Mouse (Mus musculus): Measurements from ENCODE around the gene Kcnip1. TPM values are rescaled to one million over a fixed set of nuclear protein-coding genes. Genes with fewer than 3 reads are reported as not detected.

The Kcnip1 gene
- polyA plus RNA-seq, 1 experiment from 2014 or later: 2.0 TPM

DNA sequence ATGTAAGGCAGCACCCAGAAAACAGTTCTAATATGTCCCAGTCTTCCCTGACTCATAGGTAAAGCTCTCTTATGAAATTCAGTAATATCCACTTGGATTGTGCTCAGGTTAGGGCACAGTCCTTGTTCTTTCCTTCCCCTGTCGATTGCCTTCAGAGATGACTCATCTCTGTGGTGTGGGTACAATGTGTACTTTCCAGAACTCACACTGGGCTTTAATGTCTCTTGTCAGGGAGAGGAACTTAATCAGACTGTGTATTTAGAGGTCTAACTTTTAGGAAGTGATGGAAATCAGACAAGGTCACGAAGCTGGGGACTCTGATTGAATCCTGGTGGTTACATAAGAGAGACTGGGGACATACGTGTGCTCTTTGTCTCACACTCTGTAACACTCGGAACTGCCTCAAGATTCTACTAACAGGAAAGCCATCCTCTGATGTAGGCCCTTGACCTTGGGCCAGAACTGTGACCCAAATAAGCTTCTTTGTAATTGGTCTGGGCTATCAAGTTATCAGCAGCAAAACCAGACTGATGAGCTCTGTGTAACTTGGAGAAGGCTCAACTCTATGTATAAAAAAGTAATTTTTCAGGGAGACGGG lies 110.1 kb downstream of the Kcnip1 start:
- Histone ChIP-seq H3K27ac (no peak overlapping the region), H3K36me3 (ENCODE audit: insufficient read depth, low read length) (no peaks in the 10 kb centered on the region), H3K9ac (ENCODE audit: low read depth, low read length) (no peak overlapping the region), H3K4me2 (ENCODE audit: low read length) (no peak overlapping the region), H3K27me3 (ENCODE audit: insufficient read depth, low read length) (no peaks in the 10 kb centered on the region), H3K9me3 (replicated peaks; ENCODE audit: low read length) (no peaks in the 10 kb centered on the region), H3K4me1 (replicated peaks; ENCODE audit: insufficient read depth, low read length) (no peaks in the 10 kb centered on the region), H3K4me3 (replicated peaks; ENCODE audit: low read depth, low read length) (no peak overlapping the region)
- WGBS: 77% methylated on average over 5 of the region's 5 CpGs
- DNase-seq (ENCODE audit: low spot score) (no peak), ATAC-seq (replicated peaks; ENCODE audit: low FRiP score, low read depth) (no peak)
- TF ChIP-seq CTCF (IDR thresholded peaks at IDR 0.05; ENCODE audit: low read depth): no peak

DNA sequence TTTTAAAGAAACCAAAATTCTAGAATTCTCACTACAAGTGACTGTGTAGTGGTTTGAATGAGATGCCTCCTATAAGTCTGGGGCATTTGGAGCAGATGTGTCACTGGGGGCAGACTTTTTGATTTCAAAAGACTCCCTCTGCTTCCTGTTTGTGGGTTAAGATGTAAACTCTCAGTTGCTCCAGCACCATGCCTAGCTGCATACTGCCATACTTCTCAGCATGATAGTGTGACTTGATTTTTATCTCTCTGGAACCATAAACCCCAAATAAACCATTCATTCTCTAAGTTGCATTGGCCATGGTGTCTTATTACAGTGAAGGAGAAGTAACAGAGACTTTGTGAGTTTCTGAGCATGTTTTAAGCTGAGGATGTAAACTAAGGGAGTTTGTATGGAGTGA lies 118.0 kb downstream of the Kcnip1 start:
- ATAC-seq (replicated peaks; ENCODE audit: low FRiP score, low read depth) (no peak), DNase-seq (ENCODE audit: low spot score) (no peak)
- no peaks in the 10 kb centered on the region for H3K9me3 ChIP-seq (replicated peaks; ENCODE audit: low read length)
- H3K4me3 ChIP-seq (replicated peaks; ENCODE audit: low read depth, low read length): no peak overlapping the region
- no peak overlapping the region for H3K9ac ChIP-seq (ENCODE audit: low read depth, low read length)
- H3K4me1 ChIP-seq (replicated peaks; ENCODE audit: insufficient read depth, low read length): no peaks in the 10 kb centered on the region
- H3K27ac ChIP-seq: no peak overlapping the region
- H3K36me3 ChIP-seq (ENCODE audit: insufficient read depth, low read length): no peaks in the 10 kb centered on the region
- no peak for TF ChIP-seq CTCF (IDR thresholded peaks at IDR 0.05; ENCODE audit: low read depth)
- no peak overlapping the region for H3K4me2 ChIP-seq (ENCODE audit: low read length)
- H3K27me3 ChIP-seq (ENCODE audit: insufficient read depth, low read length): no peaks in the 10 kb centered on the region

DNA sequence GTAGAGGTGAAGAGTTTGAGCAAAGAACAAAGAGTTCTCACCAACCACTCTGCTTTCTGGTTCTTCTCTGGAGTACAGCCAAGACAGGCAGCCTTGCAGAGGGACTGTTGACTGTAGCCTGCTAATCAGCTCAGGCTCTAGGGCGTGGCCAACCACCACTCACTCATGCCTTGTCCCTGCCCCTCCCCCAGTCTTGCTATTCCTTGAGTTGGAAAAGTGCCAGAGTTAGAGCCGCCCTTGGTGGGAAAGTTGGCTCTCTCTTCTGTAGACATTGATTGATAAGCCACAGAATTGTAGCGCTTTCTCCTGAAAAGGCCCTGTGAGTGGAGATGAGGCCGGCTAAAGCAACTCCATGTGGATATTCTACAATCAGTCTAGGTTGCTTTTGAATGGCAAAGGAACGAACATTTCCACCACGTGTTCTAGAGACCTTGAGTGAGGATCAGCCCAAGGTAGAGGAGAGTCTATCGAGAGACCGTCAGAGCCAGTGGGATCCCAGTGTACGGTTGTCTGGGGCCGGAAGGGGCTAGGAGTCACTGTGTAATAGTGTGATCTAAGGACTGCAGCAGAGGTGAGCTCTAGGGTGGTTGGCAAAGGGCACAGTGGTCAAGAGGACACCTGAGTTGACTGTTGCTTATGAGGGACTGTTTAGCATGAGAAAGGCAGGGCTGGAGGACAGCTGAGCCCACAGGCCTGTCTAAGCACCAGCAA lies 119.7 kb downstream of the Kcnip1 start:
- ATAC-seq (replicated peaks; ENCODE audit: low FRiP score, low read depth) (no peak), DNase-seq (ENCODE audit: low spot score) (peak; percentile 36)
- WGBS: 65% methylated on average over 10 of the region's 10 CpGs
- H3K4me1 ChIP-seq (replicated peaks; ENCODE audit: insufficient read depth, low read length): no peaks in the 10 kb centered on the region
- H3K27ac ChIP-seq: no peak overlapping the region
- H3K4me3 ChIP-seq (replicated peaks; ENCODE audit: low read depth, low read length): no peak overlapping the region
- H3K27me3 ChIP-seq (ENCODE audit: insufficient read depth, low read length): no peaks in the 10 kb centered on the region
- no peaks in the 10 kb centered on the region for H3K36me3 ChIP-seq (ENCODE audit: insufficient read depth, low read length)
- H3K9me3 ChIP-seq (replicated peaks; ENCODE audit: low read length): no peaks in the 10 kb centered on the region
- no peak for TF ChIP-seq CTCF (IDR thresholded peaks at IDR 0.05; ENCODE audit: low read depth)
- no peak overlapping the region for H3K4me2 ChIP-seq (ENCODE audit: low read length)
- H3K9ac ChIP-seq (ENCODE audit: low read depth, low read length): no peak overlapping the region

DNA sequence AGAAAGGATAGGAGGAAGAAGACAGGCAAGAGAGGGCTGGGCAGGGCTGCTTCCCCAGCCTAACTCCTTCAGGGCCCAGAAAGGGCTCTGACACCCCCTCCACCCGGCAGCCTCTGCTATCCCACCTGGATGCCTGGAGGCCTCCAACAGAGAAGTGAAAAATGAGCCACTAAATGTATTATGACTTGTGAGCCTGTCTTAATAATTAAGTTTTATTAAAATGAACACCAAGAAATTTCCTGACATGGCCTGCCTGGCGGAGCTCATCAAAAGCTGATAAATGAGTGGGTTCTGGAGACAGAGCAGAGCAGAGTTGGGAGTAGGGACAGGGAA lies 120.3 kb downstream of the Kcnip1 start:
- H3K4me3 ChIP-seq (replicated peaks; ENCODE audit: low read depth, low read length): no peak overlapping the region
- 73% methylated on average over 2 of the region's 2 CpGs for WGBS
- H3K9me3 ChIP-seq (replicated peaks; ENCODE audit: low read length): no peaks in the 10 kb centered on the region
- no peaks in the 10 kb centered on the region for H3K4me1 ChIP-seq (replicated peaks; ENCODE audit: insufficient read depth, low read length)
- no peak overlapping the region for H3K4me2 ChIP-seq (ENCODE audit: low read length)
- H3K27me3 ChIP-seq (ENCODE audit: insufficient read depth, low read length): no peaks in the 10 kb centered on the region
- H3K9ac ChIP-seq (ENCODE audit: low read depth, low read length): no peak overlapping the region
- ATAC-seq (replicated peaks; ENCODE audit: low FRiP score, low read depth) (no peak), DNase-seq (ENCODE audit: low spot score) (no peak)
- TF ChIP-seq CTCF (IDR thresholded peaks at IDR 0.05; ENCODE audit: low read depth): no peak
- no peaks in the 10 kb centered on the region for H3K36me3 ChIP-seq (ENCODE audit: insufficient read depth, low read length)
- H3K27ac ChIP-seq: 0 out of 2 replicates have a peak overlapping the region, but pooled peaks have one; percentile 21

DNA sequence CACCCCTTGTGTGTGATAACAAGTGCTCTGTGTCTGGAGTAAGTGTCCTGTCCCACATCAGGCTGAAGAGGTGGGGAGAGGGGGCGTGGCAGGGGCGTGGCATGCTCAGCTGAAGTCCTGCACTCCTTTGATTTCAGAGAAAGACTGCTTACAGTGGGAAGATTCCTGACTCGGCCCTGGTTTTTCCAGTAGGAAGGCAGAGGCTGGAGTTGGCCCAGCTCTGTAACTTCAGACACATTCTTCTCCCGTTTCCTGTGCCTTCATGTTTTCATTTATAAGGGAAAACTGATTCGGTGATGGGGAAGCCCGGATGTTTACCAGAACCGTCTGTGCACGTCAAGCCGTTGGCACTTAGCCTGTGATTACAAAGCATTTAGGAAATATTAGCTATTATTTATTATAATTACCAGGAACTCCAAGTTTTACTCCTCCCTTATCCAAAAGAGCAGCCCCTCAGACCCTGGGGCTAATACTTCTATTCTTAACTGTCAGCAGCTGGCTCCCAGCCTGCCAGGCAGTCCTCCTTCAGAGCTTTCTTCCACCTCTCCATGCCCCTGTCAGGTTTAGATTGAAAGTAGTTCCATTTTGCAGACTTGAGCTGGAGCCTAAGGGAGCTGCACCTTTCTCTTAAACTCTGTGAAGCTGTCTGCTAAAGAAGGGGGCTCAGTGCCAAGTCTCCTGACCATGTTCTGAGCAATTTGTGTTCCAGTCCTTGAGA lies 120.8 kb downstream of the Kcnip1 start:
- H3K27ac ChIP-seq: peak overlapping the region; percentile 21; the same call in 1 of the 2 replicates
- 33% methylated on average over 9 of the region's 9 CpGs for WGBS
- H3K9ac ChIP-seq (ENCODE audit: low read depth, low read length): no peak overlapping the region
- no peaks in the 10 kb centered on the region for H3K27me3 ChIP-seq (ENCODE audit: insufficient read depth, low read length)
- TF ChIP-seq CTCF (IDR thresholded peaks at IDR 0.05; ENCODE audit: low read depth): no peak
- ATAC-seq (replicated peaks; ENCODE audit: low FRiP score, low read depth) (no peak), DNase-seq (ENCODE audit: low spot score) (peak; percentile 83)
- no peaks in the 10 kb centered on the region for H3K9me3 ChIP-seq (replicated peaks; ENCODE audit: low read length)
- no peaks in the 10 kb centered on the region for H3K4me1 ChIP-seq (replicated peaks; ENCODE audit: insufficient read depth, low read length)
- H3K4me2 ChIP-seq (ENCODE audit: low read length): no peak overlapping the region
- no peak overlapping the region for H3K4me3 ChIP-seq (replicated peaks; ENCODE audit: low read depth, low read length)
- no peaks in the 10 kb centered on the region for H3K36me3 ChIP-seq (ENCODE audit: insufficient read depth, low read length)

DNA sequence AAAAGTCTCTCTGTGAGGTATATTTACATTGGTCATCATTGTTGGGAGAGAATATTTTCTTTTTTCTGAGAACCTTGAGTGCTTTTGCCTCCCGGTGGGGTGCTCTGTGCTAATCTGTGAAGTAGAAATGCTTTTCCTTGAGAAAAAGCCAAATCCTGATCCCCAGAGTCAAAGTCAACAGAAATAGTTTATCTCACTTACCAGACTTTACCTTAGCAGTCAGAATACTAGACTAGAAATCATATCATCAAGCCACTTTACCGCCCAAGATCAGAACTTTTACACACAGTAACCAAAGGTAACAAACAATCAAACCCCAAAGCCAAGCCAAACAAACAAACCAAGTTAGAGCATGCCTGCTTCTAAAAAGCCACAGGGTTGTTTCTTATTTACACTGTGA lies 122.7 kb downstream of the Kcnip1 start:
- Histone ChIP-seq H3K9me3 (replicated peaks; ENCODE audit: low read length) (no peaks in the 10 kb centered on the region), H3K27me3 (ENCODE audit: insufficient read depth, low read length) (no peaks in the 10 kb centered on the region), H3K4me1 (replicated peaks; ENCODE audit: insufficient read depth, low read length) (no peaks in the 10 kb centered on the region), H3K4me2 (ENCODE audit: low read length) (no peak overlapping the region), H3K4me3 (replicated peaks; ENCODE audit: low read depth, low read length) (no peak overlapping the region), H3K27ac (no peak overlapping the region), H3K36me3 (ENCODE audit: insufficient read depth, low read length) (no peaks in the 10 kb centered on the region), H3K9ac (ENCODE audit: low read depth, low read length) (no peak overlapping the region)
- no peak for DNase-seq (ENCODE audit: low spot score)
- no peak for ATAC-seq (replicated peaks; ENCODE audit: low FRiP score, low read depth)
- WGBS: 96% methylated on average over 2 of the region's 2 CpGs
- TF ChIP-seq CTCF (IDR thresholded peaks at IDR 0.05; ENCODE audit: low read depth): no peak
